Comparison of ENCODE assay signal across 10 mouse cellular contexts in the genomic region with DNA sequence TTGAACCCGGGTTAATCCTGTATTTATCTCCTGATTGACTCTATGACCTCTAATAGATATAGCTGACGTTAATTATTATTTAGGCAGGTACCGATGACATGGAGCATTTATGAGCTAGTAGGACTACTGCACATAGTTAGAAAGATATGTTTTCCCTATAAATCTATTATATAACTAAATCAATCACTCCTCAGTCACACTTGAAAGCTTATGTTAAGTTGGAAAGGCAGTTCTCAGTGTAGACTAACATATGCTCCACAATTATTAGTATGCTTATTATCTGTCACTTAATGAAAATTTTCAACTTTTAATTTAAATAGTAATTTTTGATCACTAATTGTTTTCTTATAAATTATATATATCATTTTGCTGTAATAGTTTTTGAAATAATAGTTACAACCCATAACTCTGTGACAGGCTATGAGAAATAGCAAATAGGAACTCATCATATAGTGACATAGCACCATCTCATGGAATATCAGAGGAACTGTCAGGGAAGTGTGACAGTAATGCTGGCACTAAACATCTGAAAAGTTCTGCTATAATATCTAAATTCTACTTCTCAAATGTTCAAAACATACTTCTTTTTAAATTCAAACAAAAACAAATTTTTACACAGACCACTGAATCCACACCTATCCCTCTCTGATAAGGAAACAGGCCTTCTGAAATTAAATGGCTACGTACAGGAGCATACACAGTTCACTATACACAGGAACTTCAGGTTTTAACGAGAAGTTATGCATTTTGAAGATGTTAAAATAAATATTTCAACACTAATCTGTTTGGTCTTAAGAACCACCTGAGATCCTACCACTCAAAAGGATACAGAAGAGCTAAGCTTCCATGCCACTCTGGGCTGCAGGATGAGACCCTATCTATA.
A peak's percentile ranks its signal among the peaks of the same experiment; 100 is the strongest.
DNase-seq lines count a peak whose midpoint lies in the region; ATAC-seq and TF ChIP-seq lines count a peak whose summit lies in the region.
"Had no signal": no experiment of that assay in that cellular context is flagged by ENCODE, and none has a peak within 500 bp of the region (broad histone marks: within the 10 kb centered on the region; RNA-seq: fewer than 3 reads in every experiment).

No protein-coding gene starts in this region.

- no peak for TF ChIP-seq POLR2A in limb, embryonic 14.5 days (IDR thresholded peaks at IDR 0.05; ENCODE audit: borderline replicate concordance, extremely low read depth, insufficient read depth, insufficient read length)
- TF ChIP-seq POLR2A in brain, embryonic 14.5 days (IDR thresholded peaks at IDR 0.05; ENCODE audit: borderline replicate concordance, extremely low read depth, insufficient read depth, insufficient read length, poor library complexity, severe bottlenecking) = no peak

- no peak overlapping the region for H3K27ac ChIP-seq in embryonic facial prominence, embryonic 11.5 days (replicated peaks; ENCODE audit: low read depth, low read length)
- H3K27ac ChIP-seq in embryonic facial prominence, embryonic 10.5 days (replicated peaks) = no peak overlapping the region
- H3K27ac ChIP-seq in limb, embryonic 14.5 days (replicated peaks; ENCODE audit: low read depth, low read length) = no peak overlapping the region
- H3K27ac ChIP-seq in limb, embryonic 10.5 days = no peak overlapping the region
- H3K27ac ChIP-seq in neural tube, embryonic 13.5 days (replicated peaks) = no peak overlapping the region

- 77% methylated on average over 5 of the region's 5 CpGs for WGBS in embryonic facial prominence, embryonic 11.5 days
- 77% methylated on average over 5 of the region's 5 CpGs for WGBS in embryonic facial prominence, embryonic 10.5 days
- WGBS in limb, embryonic 14.5 days = 75% methylated on average over 5 of the region's 5 CpGs
- WGBS in limb, embryonic 10.5 days = 80% methylated on average over 5 of the region's 5 CpGs
- whole genome bisulfite sequencing in neural tube, embryonic 13.5 days = 84% methylated on average over 5 of the region's 5 CpGs

- no peaks in the 10 kb centered on the region for H3K27me3 ChIP-seq in embryonic facial prominence, embryonic 11.5 days (ENCODE audit: control insufficient read depth, insufficient read depth, low read length)
- H3K27me3 ChIP-seq in embryonic facial prominence, embryonic 10.5 days (replicated peaks; ENCODE audit: low read depth, poor library complexity, severe bottlenecking) = no peaks in the 10 kb centered on the region
- H3K27me3 ChIP-seq in limb, embryonic 14.5 days (ENCODE audit: control insufficient read depth, insufficient read depth, low read length) = no peaks in the 10 kb centered on the region
- H3K27me3 ChIP-seq in limb, embryonic 10.5 days (ENCODE audit: low read depth, poor library complexity, severe bottlenecking) = no peaks in the 10 kb centered on the region
- no peaks in the 10 kb centered on the region for H3K27me3 ChIP-seq in neural tube, embryonic 13.5 days

- no peak for ATAC-seq in embryonic facial prominence, embryonic 11.5 days (replicated peaks; ENCODE audit: insufficient number of reproducible peaks, low FRiP score, low TSS enrichment, low read depth)
- ATAC-seq in limb, embryonic 14.5 days (ENCODE audit: low FRiP score, low read depth) = peak; percentile 68; the same call in 1 of the 2 replicates
- ATAC-seq in neural tube, embryonic 13.5 days (ENCODE audit: low read depth) = peak; percentile 72
- ATAC-seq: inflammation-experienced regulatory T-cells, adult 6 months had no signal

- H3K9ac ChIP-seq in embryonic facial prominence, embryonic 11.5 days (replicated peaks; ENCODE audit: low read length) = no peak overlapping the region
- no peak overlapping the region for H3K9ac ChIP-seq in limb, embryonic 14.5 days (ENCODE audit: low read depth, low read length, severe bottlenecking)
- H3K9ac ChIP-seq in neural tube, embryonic 13.5 days = no peak overlapping the region

- H3K9me3 ChIP-seq in embryonic facial prominence, embryonic 11.5 days (replicated peaks; ENCODE audit: control insufficient read depth, low read length) = no peaks in the 10 kb centered on the region
- H3K9me3 ChIP-seq in embryonic facial prominence, embryonic 10.5 days = no peaks in the 10 kb centered on the region
- H3K9me3 ChIP-seq in limb, embryonic 14.5 days (ENCODE audit: control insufficient read depth, low read length) = no peaks in the 10 kb centered on the region
- H3K9me3 ChIP-seq in limb, embryonic 10.5 days (replicated peaks) = no peaks in the 10 kb centered on the region
- H3K9me3 ChIP-seq in neural tube, embryonic 13.5 days = no peaks in the 10 kb centered on the region

- peak; percentile 17 for DNase-seq in embryonic facial prominence, embryonic 11.5 days (ENCODE audit: low spot score)
- no peak for DNase-seq in embryonic facial prominence, embryonic 10.5 days (ENCODE audit: low spot score)
- peak; percentile 51 for DNase-seq in limb, embryonic 14.5 days (ENCODE audit: low spot score)
- DNase-seq in limb, embryonic 10.5 days (ENCODE audit: low spot score) = no peak
- peak; percentile 52 for DNase-seq in brain, embryonic 14.5 days (ENCODE audit: low read depth)
- no peak for DNase-seq in layer of hippocampus, postnatal 36 days
- no peak for DNase-seq in ovary, postnatal 36 days (ENCODE audit: low spot score)
- DNase-seq: heart, adult 18-20 months had no signal

- H3K36me3 ChIP-seq in embryonic facial prominence, embryonic 11.5 days (replicated peaks; ENCODE audit: control insufficient read depth, insufficient read depth, low read depth, low read length) = no peaks in the 10 kb centered on the region
- no peaks in the 10 kb centered on the region for H3K36me3 ChIP-seq in embryonic facial prominence, embryonic 10.5 days (replicated peaks)
- no peaks in the 10 kb centered on the region for H3K36me3 ChIP-seq in limb, embryonic 14.5 days (ENCODE audit: control insufficient read depth, insufficient read depth, low read length)
- H3K36me3 ChIP-seq in limb, embryonic 10.5 days = no peaks in the 10 kb centered on the region
- H3K36me3 ChIP-seq in neural tube, embryonic 13.5 days = no peaks in the 10 kb centered on the region

- no peak overlapping the region for H3K4me3 ChIP-seq in embryonic facial prominence, embryonic 11.5 days (ENCODE audit: low read depth, low read length)
- H3K4me3 ChIP-seq in embryonic facial prominence, embryonic 10.5 days = no peak overlapping the region
- H3K4me3 ChIP-seq in limb, embryonic 14.5 days (replicated peaks; ENCODE audit: low read length) = no peak overlapping the region
- no peak overlapping the region for H3K4me3 ChIP-seq in limb, embryonic 10.5 days
- H3K4me3 ChIP-seq in neural tube, embryonic 13.5 days = no peak overlapping the region

- H3K4me2 ChIP-seq in embryonic facial prominence, embryonic 11.5 days (ENCODE audit: low read depth, low read length) = no peak overlapping the region
- no peak overlapping the region for H3K4me2 ChIP-seq in limb, embryonic 14.5 days (replicated peaks; ENCODE audit: low read depth, low read length, severe bottlenecking)
- no peak overlapping the region for H3K4me2 ChIP-seq in neural tube, embryonic 13.5 days

- no peaks in the 10 kb centered on the region for H3K4me1 ChIP-seq in embryonic facial prominence, embryonic 11.5 days (ENCODE audit: control insufficient read depth, insufficient read depth, low read length)
- no peaks in the 10 kb centered on the region for H3K4me1 ChIP-seq in embryonic facial prominence, embryonic 10.5 days
- H3K4me1 ChIP-seq in limb, embryonic 14.5 days (ENCODE audit: control insufficient read depth, insufficient read depth, low read length) = no peaks in the 10 kb centered on the region
- no peaks in the 10 kb centered on the region for H3K4me1 ChIP-seq in limb, embryonic 10.5 days
- no peaks in the 10 kb centered on the region for H3K4me1 ChIP-seq in neural tube, embryonic 13.5 days (replicated peaks)

- 0 out of 2 replicates have a peak, but pooled peaks have one; percentile 29 for TF ChIP-seq CTCF in brain, embryonic 14.5 days (IDR thresholded peaks at IDR 0.05; ENCODE audit: borderline replicate concordance, extremely low read depth, insufficient read depth, insufficient read length)

Comparison
In these comparisons a context has a peak if more than half of its experiments do, and no peak if none do; other contexts are left out.
1. DNase-seq: peak in embryonic facial prominence, embryonic 11.5 days (single experiment), limb, embryonic 14.5 days (single experiment) and brain, embryonic 14.5 days (single experiment); none in embryonic facial prominence, embryonic 10.5 days (single experiment), limb, embryonic 10.5 days (single experiment), layer of hippocampus, postnatal 36 days (0 of 2) and ovary, postnatal 36 days (single experiment).